Mouse (Mus musculus) activated CD4-positive, CD25-positive, alpha-beta regulatory T cell (primary cell): Measurements from ENCODE around the gene Gm26965. TPM values are rescaled to one million over a fixed set of nuclear protein-coding genes. Genes with fewer than 3 reads are reported as not detected.

Source experiments
- polyA plus RNA-seq, 2 experiments: library from polyadenylated mRNA; unstranded; fragments of 100-300 nt; shearing (Covaris generic); gene quantifications; one replicate each; pipeline ENCODE4 v1.2.1; 2017

The Gm26965 gene
- not detected for polyA plus RNA-seq

GRCm38 (mm10) chr13:67525753-67526410 lies at the start of gene Gm26965, which contains the start of gene Zfp87:
Gene Gm26965 (minus strand): TSS chr13:67526151.
Gene Zfp87 (minus strand): TSS chr13:67526177.

GRCm38 (mm10) chr13:67553730-67554129 lies 27.8 kb upstream of the Gm26965 start, which contains the start of gene Zfp748:
Gene Zfp748 (minus strand): TSS chr13:67553830.

GRCm38 (mm10) chr13:67500084-67500719 lies 25.7 kb downstream of the Gm26965 start, which contains the start of gene Zfp58:
Gene Zfp58 (minus strand): TSS chr13:67500555.

GRCm38 (mm10) chr13:67483625-67484423 lies 42.1 kb downstream of the Gm26965 start, which contains the start of gene Zfp874b:
Gene Zfp874b (minus strand): TSS chr13:67484258.

GRCm38 (mm10) chr13:67451172-67452020 lies 74.6 kb downstream of the Gm26965 start, which contains the start of gene Zfp874a:
Gene Zfp874a (minus strand): TSS chr13:67451624.

Other genes starting within 250 kb of the Gm26965 start
- 1 to 10 TPM in 1 of 2 experiments, under 1 TPM in 1; 0.58 to 2.5 TPM for gene Zfp458, start 247.7 kb downstream of the Gm26965 start, polyA plus RNA-seq
- under 1 TPM in 1 of 2 experiments, not detected in 1; 0.68 TPM for gene Zfp457, start 219.7 kb downstream of the Gm26965 start, polyA plus RNA-seq
- 1 to 10 TPM; 5.3 to 5.8 TPM for gene Zfp595, start 193.6 kb downstream of the Gm26965 start, polyA plus RNA-seq
- gene Gm28044, start 165.6 kb downstream of the Gm26965 start, polyA plus RNA-seq, result 1 to 10 TPM; 1.1 to 1.8 TPM
- 1 to 10 TPM; 2.5 to 4.7 TPM for gene Zfp953, start 165.5 kb downstream of the Gm26965 start, polyA plus RNA-seq
- 1 to 10 TPM; 1.1 to 1.5 TPM for gene Gm28041, start 150.4 kb downstream of the Gm26965 start, polyA plus RNA-seq
- gene Zfp456, start 150.3 kb downstream of the Gm26965 start, polyA plus RNA-seq, result 1 to 10 TPM; 3.6 to 7.3 TPM
- gene Zfp429, start 126.3 kb downstream of the Gm26965 start, polyA plus RNA-seq, result 10 to 100 TPM; 20.7 to 23.9 TPM
- gene Zfp459, start 104.7 kb downstream of the Gm26965 start, polyA plus RNA-seq, result 1 to 10 TPM; 4.0 to 6.1 TPM
- 10 to 100 TPM; 10.2 to 15.6 TPM for gene Zfp874a, start 74.5 kb downstream of the Gm26965 start, polyA plus RNA-seq
- 10 to 100 TPM in 1 of 2 experiments, 1 to 10 TPM in 1; 10.0 to 15.0 TPM for gene Zfp874b, start 41.9 kb downstream of the Gm26965 start, polyA plus RNA-seq
- gene Zfp58, start 25.6 kb downstream of the Gm26965 start, polyA plus RNA-seq, result 10 to 100 TPM; 11.8 to 17.4 TPM
- 10 to 100 TPM; 35.4 to 69.7 TPM for gene Zfp87, start within 50 bp of the Gm26965 start, polyA plus RNA-seq
- 10 to 100 TPM; 15.1 to 17.3 TPM for gene Zfp748, start 27.7 kb upstream of the Gm26965 start, polyA plus RNA-seq
- gene Zfp729b, start 83.6 kb upstream of the Gm26965 start, polyA plus RNA-seq, result 1 to 10 TPM; 6.4 to 8.2 TPM
- 1 to 10 TPM; 2.9 to 6.0 TPM for gene Gm49345, start 111.6 kb upstream of the Gm26965 start, polyA plus RNA-seq
- gene Zfp729a, start 111.6 kb upstream of the Gm26965 start, polyA plus RNA-seq, result 1 to 10 TPM; 5.0 to 8.2 TPM
- 10 to 100 TPM; 17.8 to 25.1 TPM for gene Zfp738, start 160.9 kb upstream of the Gm26965 start, polyA plus RNA-seq
- 1 to 10 TPM; 7.8 to 9.3 TPM for gene Zfp65, start 203.0 kb upstream of the Gm26965 start, polyA plus RNA-seq
- 1 to 10 TPM; 5.6 to 7.5 TPM for gene Zfp85, start 229.1 kb upstream of the Gm26965 start, polyA plus RNA-seq